In the genomic region with DNA sequence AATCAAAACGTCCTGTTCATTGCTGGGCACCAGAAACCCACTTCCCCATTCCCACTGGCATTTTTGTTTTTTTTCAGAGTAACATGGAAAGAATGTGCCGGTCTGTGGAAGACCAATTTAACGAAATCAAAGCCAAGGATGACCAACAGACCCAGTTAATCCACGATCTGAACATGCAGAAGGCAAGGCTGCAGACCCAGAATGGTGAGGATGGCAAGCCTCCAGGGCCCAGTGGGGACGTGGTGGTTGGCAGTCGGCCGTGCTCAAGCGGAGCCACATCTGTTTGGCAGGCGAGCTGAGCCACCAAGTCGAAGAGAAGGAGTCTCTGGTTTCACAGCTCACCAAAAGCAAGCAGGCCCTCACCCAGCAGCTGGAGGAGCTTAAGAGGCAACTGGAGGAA, we compare ENCODE assay signal across 17 mouse cellular contexts. TPM values are rescaled to one million over a fixed set of nuclear protein-coding genes. Genes with fewer than 3 reads are reported as not detected.
"Had no signal": no experiment of that assay in that cellular context is flagged by ENCODE, and none has a peak within 500 bp of the region (broad histone marks: within the 10 kb centered on the region; RNA-seq: fewer than 3 reads in every experiment).

No protein-coding gene starts in this region.

- H3K27me3 ChIP-seq: liver, embryonic 13.5 days; lung, embryonic 15.5 days; midbrain, embryonic 12.5 days had no signal

- H3K4me2 ChIP-seq: liver, embryonic 13.5 days; lung, embryonic 15.5 days; midbrain, embryonic 12.5 days had no signal

- H3K36me3 ChIP-seq: liver, embryonic 13.5 days; lung, embryonic 15.5 days; midbrain, embryonic 12.5 days had no signal

- H3K4me3 ChIP-seq: liver, embryonic 13.5 days; lung, embryonic 15.5 days; megakaryocyte, embryonic 14.5 days; midbrain, embryonic 12.5 days had no signal

- DNase-seq: kidney, adult 8-10 months; kidney, postnatal 36 days; layer of hippocampus, adult 9-11 months; layer of hippocampus, postnatal 36 days; liver; liver, embryonic 13.5 days; liver, postnatal 0 days; lung, postnatal 14 days; right cerebral cortex, postnatal 14 days had no signal

- H3K4me1 ChIP-seq: liver, embryonic 13.5 days; lung, embryonic 15.5 days; megakaryocyte, embryonic 14.5 days; midbrain, embryonic 12.5 days had no signal

- H3K9ac ChIP-seq: liver, embryonic 13.5 days; liver, postnatal 0 days; lung, embryonic 15.5 days; midbrain, embryonic 12.5 days had no signal

- H3K27ac ChIP-seq: liver, embryonic 13.5 days; lung, embryonic 15.5 days; macrophage; midbrain, embryonic 12.5 days; stomach, postnatal 0 days had no signal

- ATAC-seq: liver, postnatal 0 days; midbrain, embryonic 16.5 days had no signal

- H3K9me3 ChIP-seq: liver, embryonic 13.5 days; lung, embryonic 15.5 days; megakaryocyte, embryonic 14.5 days; midbrain, embryonic 12.5 days had no signal

RNA-seq across cellular contexts. Expression of a gene that starts 36.6 kb away (rescaled TPM):
- polyA plus RNA-seq: kidney, embryonic 16.5 days; liver, embryonic 13.5 days; liver, postnatal 0 days; macrophage; midbrain, embryonic 12.5 days; small intestine, adult 2 months; stomach, postnatal 0 days had no signal
